Mouse (Mus musculus) megakaryocyte, embryonic 14.5 days (primary cell): ENCODE measurements around the gene Megf8.

Source experiments
- FLI1 ChIP-seq: IDR thresholded peaks from 2 replicates; pipeline ENCODE4 v1.6.1; 2012; ENCODE audit warnings: low read length, inconsistent platforms, mixed read lengths
- GATA1 ChIP-seq: IDR thresholded peaks from 3 replicates; pipeline ENCODE4 v1.6.1; 2012; ENCODE audit warnings: mixed read lengths, low read length, inconsistent platforms, borderline replicate concordance

GRCm38 (mm10) chr7:25303003-25303684, 13.8 kb upstream of the Megf8 start:
- TF ChIP-seq GATA1 (no peak), FLI1 (no peak)
